Mouse (Mus musculus) heart, postnatal 0 days (tissue): ENCODE results near the gene Spaca7.

ENCODE experiments used
- CTCF ChIP-seq: IDR thresholded peaks from 2 replicates; pipeline ENCODE4 v1.5.1; 2016; ENCODE audit warnings: antibody characterized with exemption, control low read depth, low read depth
- EP300 ChIP-seq: IDR thresholded peaks from 2 replicates; pipeline ENCODE4 v1.6.1; 2016; ENCODE audit warnings: antibody characterized with exemption, low read depth

GRCm38 (mm10) chr8:12564307-12564706 lies 8.5 kb upstream of the Spaca7 start:
- TF ChIP-seq CTCF (peak; percentile 85), EP300 (no peak)
